Mouse (Mus musculus) hematopoietic multipotent progenitor cell, adult 10-12 weeks (in vitro differentiated cells): Measurements from ENCODE around the gene Tmprss11d. TPM values are rescaled to one million over a fixed set of nuclear protein-coding genes. Genes with fewer than 3 reads are reported as not detected.

Source experiments
- polyA plus RNA-seq: library from polyadenylated mRNA; stranded (reverse); fragments of >175 nt; gene quantifications from 2 replicates; pipeline ENCODE4 v1.2.3, GENCODE M21; 2012; ENCODE audit warnings: low replicate concordance

The Tmprss11d gene
- polyA plus RNA-seq = not detected in 2 replicates

DNA sequence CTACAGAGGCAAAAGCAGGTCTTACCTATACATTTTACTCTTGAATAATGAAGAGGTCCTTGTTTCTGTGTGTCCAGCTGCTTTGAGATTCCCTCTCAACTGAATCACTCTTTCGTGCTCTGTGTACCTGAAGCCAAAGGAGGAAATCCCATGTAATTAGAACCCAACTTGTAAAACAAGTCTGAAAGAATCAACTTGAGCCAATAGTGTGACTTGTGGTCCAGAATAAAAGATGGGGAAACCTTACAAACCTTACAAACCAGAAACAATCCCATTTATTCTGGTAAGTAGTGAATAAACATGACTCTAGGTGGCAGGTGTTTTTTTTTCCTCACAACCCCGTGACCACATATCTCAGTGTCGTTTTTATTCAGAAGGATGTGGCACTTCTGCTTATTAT, at the start of gene Tmprss11d:
TSS of gene Tmprss11d (minus strand) at position 101 of the 400 bp plus-strand sequence.

DNA sequence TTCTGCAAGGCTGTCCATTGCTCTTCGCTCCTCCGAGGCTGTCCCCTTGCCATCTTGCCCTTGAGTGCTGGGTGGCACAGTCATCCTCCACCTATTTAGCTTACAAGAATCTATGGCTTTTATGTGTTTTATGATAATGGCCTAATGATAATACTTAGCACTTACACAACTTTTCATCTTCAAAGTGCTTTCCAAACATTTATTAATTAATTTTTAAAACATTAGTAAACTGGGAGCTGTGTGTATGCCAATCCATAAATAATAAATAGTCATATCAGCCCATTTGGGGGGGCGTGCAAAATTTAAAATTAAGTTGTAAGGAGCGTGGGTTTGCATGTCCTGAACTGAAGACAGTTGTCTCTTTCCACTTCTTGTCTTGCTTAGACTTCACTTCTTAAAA, 84.0 kb downstream of the Tmprss11d start, which contains the start of gene Tmprss11c:
TSS of gene Tmprss11c (minus strand) at position 101 of the 400 bp plus-strand sequence.

Other genes starting within 250 kb of the Tmprss11d start
- 0.26 and 1.1 TPM in 2 replicates for gene Uba6, start 200.6 kb downstream of the Tmprss11d start, polyA plus RNA-seq
- gene Gnrhr, start 175.5 kb downstream of the Tmprss11d start, polyA plus RNA-seq = not detected in 2 replicates
- not detected in 2 replicates for gene Tmprss11c, start 84.1 kb downstream of the Tmprss11d start, polyA plus RNA-seq
- gene Tmprss11a, start 95.6 kb upstream of the Tmprss11d start, polyA plus RNA-seq = not detected in 2 replicates
- gene Tmprss11g, start 145.2 kb upstream of the Tmprss11d start, polyA plus RNA-seq = not detected in 2 replicates